Mouse (Mus musculus) cerebellum, adult 18-20 months (tissue): ENCODE measurements at regions not wholly inside any gene's neighbourhood (a gene's known extent, or its start where the extent isn't known, plus 50 kb on each side); places are given as distances from the start of the nearest gene placed in this dataset.

ENCODE experiments used
- DNase-seq, 2 experiments: peaks; one replicate each; pipeline ENCODE4 v3.0.0; 2021

- DNase-seq, result no peak
Observed at GRCm38 (mm10) chr19:56105452-56106091, 181.4 kb upstream of the Habp2 start.

GRCm38 (mm10) chr19:56108796-56109195 is 178.1 kb upstream of the Habp2 start:
- no peak for DNase-seq

- no peak for DNase-seq
Observed at GRCm38 (mm10) chr19:56115552-56116284, 171.2 kb upstream of the Habp2 start.

- no peak for DNase-seq
Observed at GRCm38 (mm10) chr19:56116285-56116680, 170.7 kb upstream of the Habp2 start.

GRCm38 (mm10) chr19:56120723-56121122 is 166.2 kb upstream of the Habp2 start:
- DNase-seq, result no peak

DNA sequence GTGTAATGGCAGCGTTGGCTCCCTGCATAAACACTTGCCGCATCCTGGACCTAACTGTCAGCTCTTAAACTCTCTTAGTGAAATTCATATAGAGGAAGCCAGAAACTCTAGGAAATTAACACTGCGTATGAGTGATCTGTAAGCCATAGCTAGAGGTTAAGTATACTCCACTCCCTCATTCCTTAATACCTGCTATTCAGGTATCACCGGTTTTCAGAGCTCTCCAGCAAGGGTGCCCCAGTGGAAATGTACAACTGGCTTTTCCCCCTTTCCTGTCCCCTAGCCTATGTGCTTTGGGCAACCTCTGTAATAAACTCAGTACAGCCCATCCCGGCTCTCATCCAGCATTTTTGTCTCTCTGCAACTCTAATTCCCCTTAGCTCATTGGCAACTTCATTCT is 164.8 kb upstream of the Habp2 start:
- DNase-seq, result no peak

DNA sequence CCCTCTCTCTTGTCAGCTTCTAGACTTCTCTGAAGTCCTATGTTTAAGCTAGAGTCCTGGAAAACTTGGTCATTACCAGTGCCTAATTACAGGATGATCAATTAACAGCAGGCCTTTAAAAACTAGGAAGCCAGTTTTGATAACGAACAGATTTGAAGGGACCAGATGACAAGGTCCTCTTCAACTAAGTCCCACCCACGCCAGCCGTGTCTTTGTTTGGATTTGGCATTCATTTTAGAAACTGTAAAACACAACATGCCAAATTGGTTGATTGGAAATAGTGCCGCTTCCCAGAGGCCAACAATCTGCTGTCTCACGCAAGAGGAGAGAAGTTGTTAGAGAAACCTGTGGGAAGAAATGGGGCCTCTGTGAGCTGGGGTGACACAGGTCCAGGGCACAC is 155.4 kb upstream of the Habp2 start:
- no peak for DNase-seq

GRCm38 (mm10) chr19:56132911-56133562 is 153.9 kb upstream of the Habp2 start:
- no peak for DNase-seq

DNA sequence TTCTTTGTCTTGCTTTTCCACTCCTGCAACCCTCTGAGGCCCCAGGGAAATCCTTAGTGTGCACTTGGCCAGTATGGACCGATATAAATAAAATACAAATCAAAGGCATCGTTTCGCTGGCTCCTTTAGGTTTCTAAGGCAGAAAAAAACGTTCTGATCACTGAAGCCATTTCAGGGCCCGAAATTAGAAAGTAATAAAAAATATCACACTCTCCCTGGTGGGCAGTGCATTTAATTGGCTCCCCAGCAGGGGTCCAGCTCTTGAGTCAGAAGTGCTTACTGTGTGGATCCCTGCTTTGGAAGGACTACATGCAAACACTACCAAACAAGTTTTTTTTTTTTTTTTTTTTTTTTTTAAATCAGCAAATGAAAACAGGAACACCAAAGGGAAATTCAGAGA is 153.4 kb upstream of the Habp2 start:
- no peak for DNase-seq

GRCm38 (mm10) chr19:56134081-56134818 is 152.7 kb upstream of the Habp2 start:
- DNase-seq, result peak; percentile 43 to 45

DNA sequence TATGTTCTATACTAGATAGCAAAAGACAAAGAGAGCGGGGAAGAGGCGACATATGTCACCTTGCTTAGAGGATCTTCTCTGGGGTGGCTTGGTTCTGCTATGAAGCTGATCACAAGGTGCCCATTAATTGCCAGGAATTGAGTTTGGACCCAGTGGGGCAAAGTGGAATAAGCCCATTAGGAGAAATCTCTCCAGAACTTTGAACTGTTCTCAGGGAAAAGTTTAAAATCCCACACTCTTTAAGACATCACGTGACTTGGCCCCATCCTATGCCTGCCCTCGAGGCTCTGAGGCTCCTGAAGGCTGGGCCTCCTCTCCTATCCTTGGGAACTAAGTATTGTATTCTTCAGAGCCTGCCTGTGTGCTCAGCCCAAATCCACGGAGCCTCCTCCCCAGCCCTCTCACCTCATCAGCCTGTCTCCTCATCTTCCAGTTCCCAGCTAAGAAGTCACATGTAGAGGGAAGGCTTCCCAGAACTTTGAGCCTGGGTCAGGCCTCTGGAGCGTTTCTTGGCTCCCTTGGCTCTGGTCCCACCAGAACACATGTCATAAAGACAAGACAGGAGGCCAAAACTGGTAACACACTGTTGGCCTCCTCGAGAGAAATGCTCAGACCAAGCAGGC is 151.5 kb upstream of the Habp2 start:
- DNase-seq, result no peak

DNA sequence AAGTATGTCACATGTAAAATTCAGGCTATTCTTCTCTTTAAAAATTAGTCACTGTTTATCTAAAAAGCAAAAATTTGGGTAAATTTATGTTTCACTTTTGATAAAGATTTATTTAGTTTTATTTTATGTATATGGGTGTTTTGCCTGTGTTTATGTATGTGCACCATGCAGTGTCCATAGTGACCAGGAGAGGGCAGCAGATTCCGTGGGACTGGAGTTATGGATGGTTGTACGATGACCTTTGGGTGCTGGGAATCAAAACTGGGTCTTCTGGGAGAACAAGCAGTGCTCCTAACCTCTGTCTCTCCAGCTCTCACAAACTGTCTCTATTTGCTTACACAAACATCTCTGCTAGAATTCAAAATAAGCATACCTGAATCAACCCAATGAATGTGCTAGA is 146.4 kb upstream of the Habp2 start:
- no peak for DNase-seq

GRCm38 (mm10) chr19:56144221-56144620 is 142.7 kb upstream of the Habp2 start:
- no peak for DNase-seq

DNA sequence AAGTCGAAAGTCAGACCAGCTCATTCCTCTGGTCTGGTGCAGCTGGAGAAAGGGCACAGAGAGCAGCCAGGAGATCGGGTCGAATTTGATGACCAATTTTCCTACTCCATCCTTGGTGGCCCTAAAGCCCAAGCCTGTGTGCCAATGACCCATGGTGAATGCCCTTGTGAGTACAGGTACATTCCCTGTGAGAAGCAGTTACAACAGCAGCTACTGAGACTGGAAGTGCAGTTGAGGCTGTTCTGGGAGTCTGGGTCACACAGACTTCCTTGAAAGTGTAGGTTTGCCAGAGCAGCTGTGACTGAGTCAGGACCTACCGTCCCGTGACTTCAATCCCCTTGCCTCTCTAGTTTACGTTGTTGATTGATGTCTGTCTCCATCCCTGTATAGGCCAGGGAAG is 129.8 kb upstream of the Habp2 start:
- DNase-seq, result no peak

- no peak for DNase-seq
Observed at GRCm38 (mm10) chr19:56162156-56162555, 124.8 kb upstream of the Habp2 start.

- DNase-seq, result no peak
Observed at GRCm38 (mm10) chr19:56169133-56169997, 117.6 kb upstream of the Habp2 start.

GRCm38 (mm10) chr19:56169998-56170274 is 117.0 kb upstream of the Habp2 start:
- DNase-seq, result no peak

DNA sequence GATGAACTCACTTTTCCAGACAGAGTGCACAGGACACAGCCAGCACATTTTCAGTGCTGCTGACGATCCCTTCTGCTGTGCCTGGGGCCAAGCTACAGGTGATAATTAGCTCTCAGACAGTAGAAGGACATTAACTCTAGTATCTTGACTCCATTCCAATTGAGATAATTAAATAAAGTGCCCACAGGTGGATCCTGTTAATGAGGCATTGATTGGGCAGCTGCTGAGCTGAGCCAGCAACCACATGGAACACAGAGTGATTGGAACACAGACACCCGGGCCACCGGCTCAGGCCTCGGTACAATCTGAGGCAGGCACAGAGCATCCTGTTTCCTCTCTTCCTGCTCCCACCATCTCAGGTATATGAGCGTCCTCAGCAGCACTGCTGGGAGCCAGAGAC is 114.5 kb upstream of the Habp2 start:
- DNase-seq, result peak; percentile 7 to 18

GRCm38 (mm10) chr19:56176059-56176458 is 110.9 kb upstream of the Habp2 start:
- no peak for DNase-seq

- no peak for DNase-seq
Observed at GRCm38 (mm10) chr19:56177231-56177745, 109.6 kb upstream of the Habp2 start.

DNA sequence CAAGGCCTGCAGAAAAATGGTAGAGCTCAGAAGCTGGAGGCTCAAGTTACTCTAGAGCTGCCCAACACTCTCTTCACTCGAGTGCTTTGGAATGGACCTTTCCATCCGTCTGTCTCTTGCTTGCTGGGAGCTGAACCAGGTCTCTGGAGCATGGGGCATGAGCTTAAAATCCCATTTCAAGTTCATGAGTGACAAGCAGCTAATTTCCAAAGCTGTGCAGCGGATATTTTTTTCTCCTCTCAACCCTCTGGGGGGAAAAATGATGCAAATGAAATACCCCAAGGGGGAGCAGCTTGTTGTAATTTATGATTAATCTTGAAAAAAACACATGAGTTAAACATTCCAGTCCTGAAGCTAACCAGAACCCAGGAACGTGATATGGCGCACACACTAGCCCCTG is 101.2 kb upstream of the Habp2 start:
- DNase-seq, result no peak

DNA sequence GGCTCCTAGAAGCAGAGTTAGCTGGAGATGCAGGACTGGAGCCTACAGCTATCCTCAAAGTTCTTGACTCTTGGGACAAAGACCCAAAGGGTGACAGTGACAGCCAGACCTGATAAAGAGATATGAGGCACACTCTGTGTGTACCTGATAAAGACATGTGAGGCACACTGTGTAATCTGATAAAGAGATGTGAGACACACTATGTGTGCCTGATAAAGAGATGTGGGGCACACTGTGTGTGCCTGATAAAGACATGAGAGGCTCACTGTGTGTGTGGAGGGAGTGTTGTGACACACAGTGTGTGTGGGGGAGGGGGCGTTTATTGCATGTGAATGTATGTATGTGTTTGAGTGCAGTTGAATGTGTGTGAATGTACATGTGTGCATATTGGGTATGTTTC is 97.8 kb upstream of the Habp2 start:
- DNase-seq, result no peak
